In genomic region chr3:89348911-89349868, GRCm38 (mm10) we compare ENCODE assay signal across 7 mouse cellular contexts. TPM values are rescaled to one million over a fixed set of nuclear protein-coding genes. Genes with fewer than 3 reads are reported as not detected.
DNase-seq lines count a peak whose midpoint lies in the region; ATAC-seq and TF ChIP-seq lines count a peak whose summit lies in the region.

No protein-coding gene starts in this region.

- H3K27ac ChIP-seq in embryonic facial prominence, embryonic 10.5 days (replicated peaks): peak overlapping the region; percentile 77
- H3K27ac ChIP-seq in heart, embryonic 14.5 days (replicated peaks in 1 of 2; ENCODE audit: control insufficient read depth in 1 of 2, insufficient read depth in 1 of 2, low read depth in 2 of 2, low read length in 2 of 2): peak overlapping the region; percentile 50 to 68
- H3K27ac ChIP-seq in kidney, postnatal 0 days: peak overlapping the region; percentile 75

- H3K27me3 ChIP-seq in E14TG2a.4 (ENCODE audit: insufficient read depth, low read length): peaks cover 67% of the 10 kb centered on the region
- peaks cover 77% of the 10 kb centered on the region for H3K27me3 ChIP-seq in embryonic facial prominence, embryonic 10.5 days (replicated peaks; ENCODE audit: low read depth, poor library complexity, severe bottlenecking)
- peaks cover 32% of the 10 kb centered on the region for H3K27me3 ChIP-seq in heart, embryonic 14.5 days (ENCODE audit: control insufficient read depth, insufficient read depth, low read length)
- H3K27me3 ChIP-seq in kidney, postnatal 0 days (ENCODE audit: insufficient read depth, low read length): no peaks in the 10 kb centered on the region

- TF ChIP-seq CTCF in E14TG2a.4 (conservative IDR thresholded peaks at IDR 0.05; ENCODE audit: low read length): no peak
- TF ChIP-seq CTCF in kidney, postnatal 0 days (IDR thresholded peaks at IDR 0.05; ENCODE audit: low read depth): no peak

- H3K9ac ChIP-seq in heart, embryonic 14.5 days (ENCODE audit: low read length): peak overlapping the region; percentile 71
- H3K9ac ChIP-seq in kidney, postnatal 0 days (ENCODE audit: low read depth, low read length): peak overlapping the region; percentile 61

- H3K4me2 ChIP-seq in heart, embryonic 14.5 days (ENCODE audit: low read length): peak overlapping the region; percentile 93
- H3K4me2 ChIP-seq in kidney, postnatal 0 days (ENCODE audit: low read length): peak overlapping the region; percentile 97

- peaks cover 37% of the 10 kb centered on the region for H3K36me3 ChIP-seq in E14TG2a.4 (ENCODE audit: insufficient read depth, low read length)
- H3K36me3 ChIP-seq in embryonic facial prominence, embryonic 10.5 days (replicated peaks): peaks cover 28% of the 10 kb centered on the region
- peaks cover 13% of the 10 kb centered on the region; the same call in 1 of the 2 replicates for H3K36me3 ChIP-seq in heart, embryonic 14.5 days (ENCODE audit: control insufficient read depth, insufficient read depth, low read length)
- peaks cover 8% of the 10 kb centered on the region for H3K36me3 ChIP-seq in kidney, postnatal 0 days (ENCODE audit: insufficient read depth, low read length)

- peak overlapping the region; percentile 93 for H3K4me3 ChIP-seq in E14TG2a.4 (replicated peaks; ENCODE audit: low read length)
- H3K4me3 ChIP-seq in embryonic facial prominence, embryonic 10.5 days: peak overlapping the region; percentile 77
- H3K4me3 ChIP-seq in heart, embryonic 14.5 days (ENCODE audit: control insufficient read depth in 1 of 2, insufficient read depth in 1 of 2, low read depth in 1 of 2, low read length in 2 of 2): peak overlapping the region; percentile 64 to 72
- peak overlapping the region; percentile 75 for H3K4me3 ChIP-seq in kidney, postnatal 0 days (replicated peaks; ENCODE audit: low read depth, low read length)

- peak; percentile 74 for DNase-seq in R1 (ENCODE audit: low read depth, low spot score)
- peak; percentile 46 for DNase-seq in embryonic facial prominence, embryonic 10.5 days (ENCODE audit: low spot score)
- peak; percentile 50 for DNase-seq in kidney, postnatal 0 days (ENCODE audit: low spot score)
- DNase-seq in T-cell, adult 2 months (ENCODE audit: low spot score): no peak

- peaks cover 44% of the 10 kb centered on the region for H3K4me1 ChIP-seq in E14TG2a.4 (replicated peaks; ENCODE audit: low read depth, low read length)
- peaks cover 46% of the 10 kb centered on the region for H3K4me1 ChIP-seq in embryonic facial prominence, embryonic 10.5 days
- H3K4me1 ChIP-seq in heart, embryonic 14.5 days (ENCODE audit: control insufficient read depth in 2 of 2, insufficient read depth in 2 of 2, low read length in 2 of 2): peaks cover 5 to 16% of the 10 kb centered on the region in 2 experiments; a peak in 2 of 4 replicates
- peaks cover 6% of the 10 kb centered on the region; the same call in 1 of the 2 replicates for H3K4me1 ChIP-seq in kidney, postnatal 0 days (replicated peaks; ENCODE audit: insufficient read depth, low read length)

- H3K9me3 ChIP-seq in E14TG2a.4 (ENCODE audit: low read length): no peaks in the 10 kb centered on the region
- no peaks in the 10 kb centered on the region for H3K9me3 ChIP-seq in embryonic facial prominence, embryonic 10.5 days
- no peaks in the 10 kb centered on the region for H3K9me3 ChIP-seq in heart, embryonic 14.5 days (ENCODE audit: control insufficient read depth, low read length)
- H3K9me3 ChIP-seq in kidney, postnatal 0 days (replicated peaks; ENCODE audit: low read length): no peaks in the 10 kb centered on the region

- WGBS in embryonic facial prominence, embryonic 10.5 days: under 1% methylated on average over 38 of the region's 38 CpGs
- 1% methylated on average over 38 of the region's 38 CpGs for WGBS in heart, embryonic 14.5 days
- WGBS in kidney, postnatal 0 days: 1% methylated on average over 38 of the region's 38 CpGs

- ATAC-seq in heart, embryonic 14.5 days (ENCODE audit: insufficient number of reproducible peaks, insufficient read depth, low FRiP score, low read depth): peak; percentile 40; the same call in 1 of the 2 replicates
- peak; percentile 47 for ATAC-seq in kidney, postnatal 0 days (replicated peaks; ENCODE audit: low FRiP score, low read depth)
- 0 out of 2 replicates have a peak, but pooled peaks have one; percentile 5 for ATAC-seq in megakaryocyte, adult 5-6 weeks (ENCODE audit: poor library complexity, severe bottlenecking)

RNA-seq across cellular contexts. Expression of gene Adam15, which starts 0.6 kb away (rescaled TPM):
- 30.5 and 34.2 TPM in 2 replicates for polyA plus RNA-seq in embryonic facial prominence, embryonic 10.5 days (2016; fragmentation: Nextera tagmentation; extraction: Ambion mirVana)
- 31.0 and 38.6 TPM in 2 replicates for polyA plus RNA-seq in heart, embryonic 14.5 days (2014; fragmentation: Nextera tagmentation; extraction: Ambion mirVana)
- 85.4 and 90.7 TPM in 2 replicates for polyA plus RNA-seq in kidney, postnatal 0 days (2015; fragmentation: Nextera tagmentation; extraction: Ambion mirVana)
- total RNA-seq in megakaryocyte, adult 5-6 weeks (2015): 107 and 135 TPM in 2 replicates
- 100 and 124 TPM in 2 replicates for total RNA-seq in megakaryocyte, adult 5-6 weeks (2017)

RNA-seq across cellular contexts. Expression of gene Efna4, which starts 11.4 kb away (rescaled TPM):
- 37.3 and 40.8 TPM in 2 replicates for polyA plus RNA-seq in embryonic facial prominence, embryonic 10.5 days (2016; fragmentation: Nextera tagmentation; extraction: Ambion mirVana)
- 6.0 and 6.7 TPM in 2 replicates for polyA plus RNA-seq in heart, embryonic 14.5 days (2014; fragmentation: Nextera tagmentation; extraction: Ambion mirVana)
- 24.4 and 25.4 TPM in 2 replicates for polyA plus RNA-seq in kidney, postnatal 0 days (2015; fragmentation: Nextera tagmentation; extraction: Ambion mirVana)
- total RNA-seq in megakaryocyte, adult 5-6 weeks (2015): 0.16 and 0.33 TPM in 2 replicates
- not detected in 2 replicates for total RNA-seq in megakaryocyte, adult 5-6 weeks (2017)

RNA-seq across cellular contexts. Expression of gene Dcst2, which starts 12.6 kb away (rescaled TPM):
- polyA plus RNA-seq in embryonic facial prominence, embryonic 10.5 days (2016; fragmentation: Nextera tagmentation; extraction: Ambion mirVana): 0.09 and 0.15 TPM in 2 replicates
- not detected in 2 replicates for polyA plus RNA-seq in heart, embryonic 14.5 days (2014; fragmentation: Nextera tagmentation; extraction: Ambion mirVana)
- 0.57 and 0.62 TPM in 2 replicates for polyA plus RNA-seq in kidney, postnatal 0 days (2015; fragmentation: Nextera tagmentation; extraction: Ambion mirVana)
- total RNA-seq in megakaryocyte, adult 5-6 weeks (2015): not detected in 2 replicates
- not detected in 2 replicates for total RNA-seq in megakaryocyte, adult 5-6 weeks (2017)

RNA-seq across cellular contexts. Expression of gene Dcst1, which starts 15.9 kb away (rescaled TPM):
- polyA plus RNA-seq in embryonic facial prominence, embryonic 10.5 days (2016; fragmentation: Nextera tagmentation; extraction: Ambion mirVana): 0.20 and 0.47 TPM in 2 replicates
- polyA plus RNA-seq in heart, embryonic 14.5 days (2014; fragmentation: Nextera tagmentation; extraction: Ambion mirVana): 0.16 and 0.18 TPM in 2 replicates
- 6.2 TPM in 2 replicates for polyA plus RNA-seq in kidney, postnatal 0 days (2015; fragmentation: Nextera tagmentation; extraction: Ambion mirVana)
- 0.14 TPM in 1 of 2 replicates, not detected in the other for total RNA-seq in megakaryocyte, adult 5-6 weeks (2015)
- not detected in 2 replicates for total RNA-seq in megakaryocyte, adult 5-6 weeks (2017)

RNA-seq across cellular contexts. Expression of gene Efna3, which starts 26.4 kb away (rescaled TPM):
- 4.5 and 6.8 TPM in 2 replicates for polyA plus RNA-seq in embryonic facial prominence, embryonic 10.5 days (2016; fragmentation: Nextera tagmentation; extraction: Ambion mirVana)
- 0.78 and 1.1 TPM in 2 replicates for polyA plus RNA-seq in heart, embryonic 14.5 days (2014; fragmentation: Nextera tagmentation; extraction: Ambion mirVana)
- polyA plus RNA-seq in kidney, postnatal 0 days (2015; fragmentation: Nextera tagmentation; extraction: Ambion mirVana): 4.2 and 6.1 TPM in 2 replicates
- total RNA-seq in megakaryocyte, adult 5-6 weeks (2015): not detected in 2 replicates
- not detected in 2 replicates for total RNA-seq in megakaryocyte, adult 5-6 weeks (2017)
